Mouse (Mus musculus) myocyte (in vitro differentiated cells): ENCODE data around the gene B4galt3. TPM values are rescaled to one million over a fixed set of nuclear protein-coding genes. Genes with fewer than 3 reads are reported as not detected.
"Not testable (repeated sequence)": the region's sequence is repeated elsewhere in the genome, so short reads cannot be mapped to it uniquely, and the experiment has no call there.

Experiments
- H3K27me3 ChIP-seq: one replicate; pipeline ENCODE4 v1.6.1; 2011; ENCODE audit not compliant: control insufficient read depth, insufficient read depth, insufficient read length
- H3K36me3 ChIP-seq: one replicate; pipeline ENCODE4 v1.6.1; 2011; ENCODE audit not compliant: control insufficient read depth, insufficient read depth
- H3K4me2 ChIP-seq: one replicate; pipeline ENCODE4 v1.6.1; 2011; ENCODE audit warnings: low read depth, control low read depth
- H3K4me3 ChIP-seq: one replicate; pipeline ENCODE4 v1.5.1; 2011; ENCODE audit warnings: mild to moderate bottlenecking, control low read depth, moderate library complexity
- H3K79me2 ChIP-seq: one replicate; pipeline ENCODE4 v1.6.1; 2011; ENCODE audit not compliant: control insufficient read depth, insufficient read depth
- H3ac ChIP-seq: one replicate; pipeline ENCODE4 v1.6.1; 2011; ENCODE audit not compliant: control insufficient read depth, insufficient read length
- CEBPB ChIP-seq: IDR thresholded peaks from 2 replicates; pipeline ENCODE4 v1.6.1; 2011; ENCODE audit warnings: mild to moderate bottlenecking, moderate library complexity; ENCODE audit not compliant: poor library complexity, insufficient read depth, severe bottlenecking
- E2F4 ChIP-seq: IDR thresholded peaks from one replicate; pipeline ENCODE4 v1.6.1; 2011; ENCODE audit warnings: mild to moderate bottlenecking, control low read depth, moderate library complexity; ENCODE audit not compliant: insufficient read depth
- MAX ChIP-seq: IDR thresholded peaks from one replicate; pipeline ENCODE4 v1.6.1; 2011; ENCODE audit warnings: low read depth, mild to moderate bottlenecking, control low read depth
- MYOD1 ChIP-seq, 3 experiments: IDR thresholded peaks; one replicate each; pipeline ENCODE4 v1.6.1; 2011; ENCODE audit warnings: control low read depth in 2 of 3, low read depth in 2 of 3, mild to moderate bottlenecking in 2 of 3, moderate library complexity in 1 of 3; ENCODE audit not compliant: insufficient read length in 2 of 3, control insufficient read depth in 1 of 3
- MYOG ChIP-seq, 3 experiments: IDR thresholded peaks; one replicate each; pipeline ENCODE4 v1.6.1; 2011; ENCODE audit warnings: control low read depth in 2 of 3, low read depth in 2 of 3, mild to moderate bottlenecking in 2 of 3; ENCODE audit not compliant: insufficient read length in 2 of 3, control insufficient read depth in 1 of 3, insufficient read depth in 1 of 3
- POLR2A ChIP-seq: IDR thresholded peaks from one replicate; pipeline ENCODE4 v1.6.1; 2011; ENCODE audit warnings: low read depth, mild to moderate bottlenecking, control low read depth, moderate library complexity; ENCODE audit not compliant: insufficient read length
- POLR2AphosphoS2 ChIP-seq: IDR thresholded peaks from one replicate; pipeline ENCODE4 v1.6.1; 2011; ENCODE audit warnings: low read depth, control low read depth; ENCODE audit not compliant: insufficient read length
- REST ChIP-seq: IDR thresholded peaks from one replicate; pipeline ENCODE4 v1.6.1; 2011; ENCODE audit warnings: mild to moderate bottlenecking, control low read depth, moderate library complexity; ENCODE audit not compliant: insufficient read depth, insufficient read length
- SRF ChIP-seq: IDR thresholded peaks from one replicate; pipeline ENCODE4 v1.6.1; 2011; ENCODE audit warnings: low read depth; ENCODE audit not compliant: control insufficient read depth, insufficient read length
- TCF12 ChIP-seq: IDR thresholded peaks from one replicate; pipeline ENCODE4 v1.6.1; 2011; ENCODE audit warnings: mild to moderate bottlenecking, control low read depth; ENCODE audit not compliant: poor library complexity, insufficient read depth, severe bottlenecking
- TCF3 ChIP-seq: IDR thresholded peaks from one replicate; pipeline ENCODE4 v1.6.1; 2011; ENCODE audit warnings: low read depth, control low read depth; ENCODE audit not compliant: insufficient read length
- USF1 ChIP-seq: IDR thresholded peaks from one replicate; pipeline ENCODE4 v1.6.1; 2011; ENCODE audit warnings: low read depth, mild to moderate bottlenecking, control low read depth, moderate library complexity
- polyA plus RNA-seq: library from polyadenylated mRNA; unstranded; fragments of >200 nt; fragmentation: generic; extraction: Trizol; gene quantifications from one replicate; pipeline ENCODE4 v1.2.1, GENCODE M21; 2012; ENCODE audit warnings: missing spikeins

B4galt3 gene
- polyA plus RNA-seq, 1 experiment: 19.3 TPM

DNA sequence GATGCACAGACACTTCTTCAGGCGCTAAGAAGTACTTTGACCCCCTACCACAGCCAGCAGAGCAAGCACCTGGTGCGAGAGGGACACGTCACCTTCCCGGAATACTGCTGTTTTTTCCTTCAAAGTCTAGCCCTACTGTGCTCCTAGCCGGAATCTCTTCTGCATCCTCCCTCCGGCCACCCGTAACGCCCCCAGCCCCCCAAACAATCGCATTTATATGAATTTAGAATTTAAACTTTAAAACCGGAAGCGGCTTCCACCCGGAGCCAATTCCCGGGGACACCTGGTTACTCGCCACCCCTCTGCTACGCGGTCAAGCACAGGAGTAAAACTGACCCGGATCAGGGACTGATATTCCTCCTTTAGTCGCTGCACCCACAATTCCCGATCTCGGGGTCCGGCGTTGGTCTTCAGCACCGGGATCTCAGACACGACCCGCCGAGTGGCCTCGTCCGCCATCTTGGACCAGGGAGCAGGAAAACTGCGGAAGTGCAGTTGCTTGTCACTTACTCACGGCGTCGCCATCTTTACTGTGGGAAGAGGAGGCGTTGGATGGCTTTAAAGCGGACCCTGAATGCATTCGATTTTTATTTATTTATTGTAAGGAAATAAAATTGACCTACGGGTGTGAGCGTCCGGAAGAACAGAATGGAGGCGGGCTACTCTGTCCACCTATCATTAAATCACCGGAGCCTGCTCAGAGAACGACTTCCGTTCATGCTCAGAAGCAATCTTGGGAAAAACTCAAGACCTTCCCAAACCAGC lies 24.4 kb downstream of the B4galt3 start, which contains the start of gene Ufc1:
Gene Ufc1, minus strand, starts transcription at position 727 of the 765 bp plus-strand sequence.
- H3K27me3 ChIP-seq: no peaks in the 10 kb centered on the region
- H3K36me3 ChIP-seq: peaks cover 3% of the 10 kb centered on the region
- TF ChIP-seq TCF3: no peak
- peak in 1 of 3 experiments; percentile 25 for TF ChIP-seq MYOD1 (IDR thresholded peaks at IDR 0.05; ENCODE audit: control insufficient read depth in 1 of 3, insufficient read length in 2 of 3, low read depth in 2 of 3)
- peak; percentile 51 for TF ChIP-seq POLR2AphosphoS2
- TF ChIP-seq USF1: no peak
- no peak for TF ChIP-seq REST
- peak; percentile 60 for TF ChIP-seq POLR2A
- H3K4me3 ChIP-seq: peak within 1 kb of the TSS; percentile 88
- peaks cover 35% of the 10 kb centered on the region for H3K79me2 ChIP-seq
- H3K4me2 ChIP-seq: peak within 1 kb of the TSS; percentile 94
- peak within 1 kb of the TSS; percentile 66 for H3ac ChIP-seq

DNA sequence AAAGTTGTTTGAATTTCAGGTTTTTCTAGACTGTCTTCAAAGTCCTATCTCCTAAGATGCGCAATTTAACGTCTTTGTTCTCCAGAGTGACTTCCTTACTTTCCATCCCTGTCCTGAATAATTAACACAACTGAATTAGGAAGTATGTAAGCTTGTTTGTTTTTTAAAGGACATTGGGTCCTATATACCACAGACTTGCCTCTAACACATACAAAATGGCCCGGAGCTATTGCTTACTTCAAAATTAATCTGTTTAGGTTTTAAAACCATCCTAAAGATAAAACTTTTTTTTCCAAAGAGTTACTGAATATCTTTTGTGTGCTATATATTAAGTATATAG lies 24.9 kb downstream of the B4galt3 start:
- Histone ChIP-seq H3K27me3 (no peaks in the 10 kb centered on the region), H3K4me3 (peak overlapping the region; percentile 88), H3ac (peak overlapping the region; percentile 66), H3K4me2 (peak overlapping the region; percentile 63), H3K36me3 (no peaks in the 10 kb centered on the region), H3K79me2 (peaks cover 35% of the 10 kb centered on the region)
- TF ChIP-seq MYOD1 (IDR thresholded peaks at IDR 0.05; ENCODE audit: control insufficient read depth in 1 of 3, insufficient read length in 2 of 3, low read depth in 2 of 3) (no peak), USF1 (no peak), MYOG (IDR thresholded peaks at IDR 0.05; ENCODE audit: control insufficient read depth in 1 of 3, insufficient read depth in 1 of 3, insufficient read length in 2 of 3, low read depth in 2 of 3) (no peak), POLR2A (no peak), SRF (no peak), CEBPB (no peak), E2F4 (no peak), REST (no peak), POLR2AphosphoS2 (no peak), TCF12 (no peak), TCF3 (no peak), MAX (no peak)

DNA sequence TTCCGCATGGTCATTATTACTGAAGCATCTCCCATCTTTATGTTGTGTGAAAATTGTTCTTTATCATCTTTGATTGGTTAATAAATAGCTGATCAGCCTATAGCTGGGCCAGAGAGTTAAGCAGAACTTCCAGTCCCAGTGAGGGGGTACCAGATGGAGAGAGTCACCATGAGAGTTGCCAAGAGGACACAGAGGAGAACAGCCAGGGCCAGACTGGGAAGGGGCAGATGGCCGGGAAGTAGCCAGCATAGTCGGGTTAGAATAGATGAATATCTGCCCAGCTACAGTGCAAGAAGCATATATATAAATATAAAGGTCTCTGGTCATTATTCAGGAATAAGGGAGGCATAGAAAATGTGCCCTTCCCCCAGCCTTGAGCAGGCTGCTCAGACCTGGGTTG lies 28.1 kb downstream of the B4galt3 start:
- Histone ChIP-seq H3K4me3 (no peak overlapping the region), H3K79me2 (peaks cover 11% of the 10 kb centered on the region), H3ac (no peak overlapping the region), H3K27me3 (no peaks in the 10 kb centered on the region), H3K36me3 (no peaks in the 10 kb centered on the region), H3K4me2 (no peak overlapping the region)
- no peak for TF ChIP-seq REST
- no peak for TF ChIP-seq USF1

DNA sequence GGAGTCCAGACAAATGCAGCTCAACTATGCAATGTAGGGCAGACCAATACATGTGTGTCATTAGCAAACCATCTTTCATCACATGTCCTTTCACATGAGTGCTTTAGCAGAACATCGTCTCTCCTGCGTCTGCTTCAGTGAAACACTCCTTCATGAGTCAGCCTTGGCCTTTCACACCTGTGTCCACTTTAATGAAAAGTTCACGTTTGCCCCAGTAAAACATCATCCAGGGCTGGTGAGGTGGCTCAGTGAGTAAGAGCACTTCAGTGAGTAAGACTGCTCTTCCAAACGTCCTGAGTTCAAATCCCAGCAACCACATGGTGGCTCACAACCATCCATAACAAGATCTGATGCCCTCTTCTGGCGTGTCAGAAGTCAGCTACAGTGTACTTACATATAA lies 36.0 kb downstream of the B4galt3 start:
- not testable (repeated sequence) for H3ac ChIP-seq, H3K36me3 ChIP-seq, H3K79me2 ChIP-seq, H3K27me3 ChIP-seq, H3K4me2 ChIP-seq, H3K4me3 ChIP-seq

DNA sequence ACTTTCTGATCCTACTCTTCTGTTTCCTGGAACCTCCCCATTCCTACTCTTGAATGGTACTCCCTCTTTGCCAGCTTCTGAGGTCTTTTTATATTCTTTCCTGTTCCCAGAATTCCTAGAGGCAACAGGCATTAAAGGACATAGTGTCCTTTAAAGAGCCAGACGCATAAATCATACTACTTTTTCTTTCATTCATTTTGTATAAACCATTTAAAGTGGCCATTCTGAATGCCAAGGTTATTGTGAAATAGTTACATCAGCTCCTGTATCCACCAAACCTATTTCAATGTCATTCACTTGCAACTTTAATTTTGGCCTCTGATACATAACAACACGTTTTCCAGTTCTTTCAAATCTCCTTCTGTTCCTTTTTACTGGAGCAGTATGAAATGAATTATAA lies 39.2 kb downstream of the B4galt3 start:
- Histone ChIP-seq H3K4me2 (no peak overlapping the region), H3K27me3 (no peaks in the 10 kb centered on the region), H3K4me3 (no peak overlapping the region), H3K79me2 (no peaks in the 10 kb centered on the region), H3ac (no peak overlapping the region), H3K36me3 (no peaks in the 10 kb centered on the region)
- TF ChIP-seq POLR2AphosphoS2: no peak
- TF ChIP-seq CEBPB: peak; percentile 74; the same call in 1 of the 2 replicates

DNA sequence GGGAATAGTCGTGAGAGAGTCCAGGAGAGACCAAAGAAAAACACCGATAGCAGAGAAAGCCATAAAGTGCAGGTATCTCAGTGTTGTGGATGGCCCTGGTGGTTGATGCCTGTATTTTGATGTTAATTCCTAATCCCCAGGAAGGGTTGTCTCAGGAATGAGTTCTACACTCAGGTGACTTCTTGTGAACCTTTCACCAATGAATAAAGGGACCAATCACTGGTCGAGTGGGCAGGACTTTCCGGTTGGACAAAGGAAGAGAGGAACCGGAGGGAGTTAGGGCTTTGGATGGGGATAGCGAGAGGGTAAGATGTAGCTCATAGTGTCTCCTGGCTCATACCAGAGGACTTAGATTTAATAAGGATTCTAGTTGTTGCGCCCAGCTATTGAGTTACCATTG lies 49.6 kb downstream of the B4galt3 start:
- TF ChIP-seq TCF3 (no peak), USF1 (no peak), SRF (no peak)
- Histone ChIP-seq H3K79me2 (peaks cover 3% of the 10 kb centered on the region), H3K27me3 (no peaks in the 10 kb centered on the region), H3K4me3 (no peak overlapping the region), H3K36me3 (no peaks in the 10 kb centered on the region), H3K4me2 (no peak overlapping the region), H3ac (no peak overlapping the region)
